Mouse (Mus musculus): ENCODE data around the gene Spred1. TPM values are rescaled to one million over a fixed set of nuclear protein-coding genes. Genes with fewer than 3 reads are reported as not detected.
"Not testable (repeated sequence)": the region's sequence is repeated elsewhere in the genome, so short reads cannot be mapped to it uniquely, and the experiment has no call there.

Gene Spred1
- total RNA-seq, 4 experiments from 2014 or later, result 81.3 to 142 (median 124) TPM

DNA sequence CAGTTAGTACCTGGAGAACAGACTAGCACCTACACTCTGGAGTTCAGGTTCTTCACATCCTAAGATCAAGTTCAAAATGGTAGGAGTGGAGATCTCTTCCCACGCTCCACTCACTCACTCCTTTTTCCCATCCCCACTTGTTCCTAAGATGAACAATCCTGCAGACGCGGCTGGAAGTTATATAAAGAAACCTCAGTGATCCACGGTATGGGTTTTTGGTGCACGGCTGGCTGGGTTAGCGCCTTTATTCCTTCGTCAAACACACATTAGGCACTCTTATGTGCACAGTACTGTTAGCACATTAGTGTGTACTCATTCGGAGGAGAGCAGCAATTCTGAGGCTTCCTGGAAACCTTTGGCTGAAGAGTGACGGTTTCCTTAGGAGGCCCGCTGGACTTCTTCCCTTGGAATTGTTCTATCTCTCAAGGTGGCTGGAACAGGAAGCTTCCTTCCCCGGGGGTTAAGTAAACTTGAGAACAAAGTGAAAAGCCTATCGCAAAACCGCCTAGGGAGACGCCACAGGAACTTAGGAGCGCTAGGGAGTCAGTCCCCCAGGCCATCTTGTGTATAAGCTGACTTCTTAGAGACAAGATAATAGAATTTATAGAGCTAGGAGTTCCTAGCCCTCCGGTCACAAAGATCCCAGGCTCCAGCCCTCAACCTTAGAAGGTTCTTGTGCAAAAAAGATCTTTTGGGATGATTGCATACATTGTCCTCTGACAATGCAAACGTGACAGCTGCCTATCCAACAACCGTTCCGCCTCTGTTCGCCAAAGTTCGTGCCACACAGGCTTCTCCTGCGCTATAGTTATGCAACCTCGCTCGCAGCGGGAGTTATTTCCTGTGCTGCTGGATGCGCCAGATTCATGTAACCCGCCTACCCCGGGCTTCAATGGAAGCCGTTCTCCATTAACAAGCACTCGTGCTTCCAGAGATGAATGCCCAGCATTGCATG lies 1.6 kb upstream of the Spred1 start:
- DNase-seq, result peak; percentile 77

DNA sequence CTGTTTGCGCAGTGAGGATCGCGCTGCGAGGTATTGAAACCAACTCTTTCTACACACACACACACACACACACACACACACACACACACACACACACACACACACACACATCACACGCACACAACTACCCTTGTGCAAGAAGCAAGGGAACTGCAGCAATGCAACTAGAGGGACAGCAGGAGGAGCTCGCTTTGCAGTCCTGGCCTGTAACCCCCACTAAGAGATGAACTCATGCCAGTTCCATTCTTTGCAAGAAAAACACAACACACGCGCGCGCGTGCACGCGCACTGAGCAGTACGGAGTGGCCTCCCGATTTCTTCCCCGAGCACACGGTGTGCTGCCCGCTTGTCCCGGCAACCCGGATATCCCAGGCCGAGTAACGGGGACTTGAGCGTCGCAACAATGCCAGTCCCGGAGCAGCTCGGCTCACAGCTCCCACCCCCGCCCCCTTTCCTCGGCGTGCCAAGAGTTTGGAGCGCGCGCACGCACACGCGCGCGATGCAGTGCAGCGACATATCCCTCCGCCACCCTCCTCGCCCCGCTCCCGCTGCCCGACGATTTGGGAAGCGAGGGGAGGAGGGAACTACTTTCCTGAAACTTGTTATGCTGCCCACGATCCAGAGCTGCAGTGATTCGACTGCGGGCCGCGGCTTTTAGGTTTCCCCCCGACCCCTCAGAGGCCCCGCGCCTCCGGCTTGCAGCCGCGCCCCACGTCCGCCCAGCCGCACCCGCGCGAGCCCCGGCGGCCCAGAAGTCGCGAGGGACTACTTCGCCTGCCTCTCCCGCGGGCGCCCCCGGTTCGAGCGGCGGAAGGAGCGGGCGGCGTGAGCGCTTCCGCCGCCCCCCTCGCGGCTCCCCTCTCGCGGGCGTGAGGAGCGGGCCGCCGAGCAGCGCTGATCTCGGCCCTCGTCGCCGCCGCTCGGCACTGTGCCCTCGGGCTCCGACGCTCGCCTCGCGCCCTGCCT lies 645 bp upstream of the Spred1 start:
- peak; percentile 87 for DNase-seq

DNA sequence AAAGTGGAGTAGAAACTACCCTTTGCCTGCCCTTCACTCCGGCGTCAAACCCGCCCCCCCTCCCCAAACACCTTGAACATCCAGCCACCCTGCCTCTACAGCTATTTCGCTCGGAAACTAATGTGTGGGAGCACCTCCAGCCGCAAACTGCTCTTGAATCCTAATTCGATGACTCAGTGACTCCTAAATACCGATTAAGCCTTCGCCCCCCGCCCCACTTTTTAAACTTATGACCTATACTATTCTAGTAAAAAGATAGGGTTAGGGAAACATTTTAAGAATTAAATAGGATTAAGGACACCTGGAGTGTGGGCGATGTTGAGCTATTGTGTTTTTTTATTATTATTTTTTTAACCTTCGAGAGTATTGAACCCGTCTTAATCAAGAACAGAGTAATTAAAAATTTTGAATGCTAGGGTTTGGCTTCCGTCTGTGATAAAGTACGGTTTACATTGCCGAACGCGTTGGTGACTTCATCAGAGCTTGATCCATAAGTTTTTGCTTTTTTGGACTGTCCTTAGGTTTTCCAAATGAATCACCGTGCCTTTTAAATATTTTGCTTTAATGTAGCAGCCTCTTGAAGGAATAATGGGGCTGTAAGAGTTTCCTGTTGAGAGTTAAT lies 921 bp downstream of the Spred1 start:
- no peak for DNase-seq

DNA sequence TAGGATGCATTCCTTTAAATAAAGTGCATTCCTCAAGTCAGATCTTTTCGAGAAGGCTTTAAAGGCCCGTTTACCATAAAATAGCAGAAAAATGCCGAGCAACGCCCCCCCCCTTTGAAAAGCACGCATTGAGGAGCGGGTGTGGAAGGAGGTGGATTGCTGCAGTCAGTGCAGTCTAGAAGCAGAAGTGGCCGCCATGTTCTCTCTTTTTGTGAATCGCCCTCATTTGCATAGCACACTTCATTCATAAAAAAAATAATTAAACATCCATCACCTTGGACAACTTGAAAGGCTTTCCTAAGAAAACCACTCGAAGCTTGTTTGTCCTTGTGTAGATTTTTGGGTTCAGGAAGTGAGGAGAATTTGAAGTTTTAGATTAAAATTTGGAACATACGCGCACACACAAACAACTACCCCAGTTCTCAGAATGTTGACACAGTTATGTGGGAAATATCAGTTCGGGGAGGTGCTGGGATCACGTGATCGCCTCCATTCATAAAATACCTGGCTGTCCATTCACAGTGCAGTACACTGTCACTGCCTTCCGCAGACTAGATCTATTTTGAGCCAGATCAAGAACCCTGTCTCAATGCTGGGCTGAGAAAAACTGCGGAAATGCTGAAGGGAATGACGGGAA lies 1.6 kb downstream of the Spred1 start:
- DNase-seq, result peak; percentile 69

DNA sequence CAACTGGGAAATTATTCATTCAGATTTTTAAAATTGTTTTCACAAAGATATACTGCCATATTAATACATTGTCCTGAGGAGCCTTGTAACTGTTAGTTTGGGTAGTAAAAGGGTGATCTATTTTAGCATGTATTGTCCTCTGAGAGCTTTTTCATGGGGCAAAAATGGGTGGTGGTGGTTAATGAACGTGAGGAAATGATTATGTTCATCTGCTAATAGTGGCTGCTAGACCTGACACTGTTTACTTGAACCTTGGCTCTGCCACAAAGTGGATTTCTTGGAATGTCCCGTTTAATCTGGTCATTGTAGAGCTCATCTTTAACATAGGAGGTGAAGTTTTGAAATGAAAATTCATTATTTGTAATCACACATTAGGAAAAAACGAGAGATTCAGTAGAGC lies 2.5 kb downstream of the Spred1 start:
- DNase-seq, result no peak

DNA sequence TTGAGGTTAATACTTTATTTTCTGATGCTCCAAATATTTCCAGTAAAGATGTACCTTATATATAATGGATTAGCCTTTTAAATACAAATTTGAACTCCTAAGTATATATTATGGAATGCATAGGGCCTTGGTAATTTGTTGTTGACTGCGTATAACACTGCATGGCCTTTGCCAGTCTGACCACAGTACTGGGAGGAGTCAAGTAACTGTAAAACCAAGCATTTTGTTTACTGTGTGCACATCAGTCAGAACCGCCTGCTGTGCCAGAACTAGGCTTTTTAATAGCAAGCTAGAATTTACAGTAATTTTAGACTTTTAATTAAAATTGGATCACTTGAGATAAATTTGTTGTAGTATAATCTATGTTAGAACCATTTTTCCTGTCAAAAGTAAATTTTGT lies 3.7 kb downstream of the Spred1 start:
- DNase-seq, result no peak

DNA sequence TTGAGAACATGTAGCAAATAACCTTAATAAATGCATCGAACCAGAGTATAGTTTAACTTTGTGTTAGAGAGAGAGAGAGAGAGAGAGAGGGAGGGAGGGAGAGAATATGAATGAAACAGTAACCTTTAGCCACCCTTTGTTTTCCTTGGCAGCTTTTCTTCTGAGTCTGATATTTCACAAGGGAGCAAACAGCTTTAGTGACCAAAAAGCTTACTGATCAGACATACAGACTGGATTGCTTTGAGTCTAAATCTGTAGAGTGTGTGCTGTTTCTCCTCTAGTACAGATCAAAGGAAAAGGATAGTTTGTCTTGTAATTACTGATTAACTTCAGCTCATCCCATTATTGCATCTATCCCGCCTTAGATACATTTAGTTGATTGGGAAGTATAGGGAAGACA lies 8.0 kb downstream of the Spred1 start:
- no peak for DNase-seq

DNA sequence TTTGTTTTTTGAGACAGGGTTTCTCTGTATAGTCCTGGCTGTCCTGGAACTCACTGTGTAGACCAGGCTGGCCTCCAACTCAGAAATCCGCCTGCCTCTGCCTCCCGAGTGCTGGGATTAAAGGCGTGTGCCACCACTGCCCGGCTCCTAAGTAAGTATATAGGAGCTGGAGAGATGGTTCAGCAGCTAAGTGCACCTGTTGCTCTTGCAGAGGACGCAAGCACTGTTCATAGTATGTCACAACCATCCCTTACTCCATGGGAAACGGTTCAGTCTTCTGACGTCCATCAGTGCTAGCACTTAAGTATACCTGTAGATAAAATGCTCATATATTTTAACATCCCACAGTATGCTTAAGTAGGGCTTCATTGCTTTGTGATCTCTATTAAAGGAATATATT lies 9.9 kb downstream of the Spred1 start:
- DNase-seq, result not testable (repeated sequence)

DNA sequence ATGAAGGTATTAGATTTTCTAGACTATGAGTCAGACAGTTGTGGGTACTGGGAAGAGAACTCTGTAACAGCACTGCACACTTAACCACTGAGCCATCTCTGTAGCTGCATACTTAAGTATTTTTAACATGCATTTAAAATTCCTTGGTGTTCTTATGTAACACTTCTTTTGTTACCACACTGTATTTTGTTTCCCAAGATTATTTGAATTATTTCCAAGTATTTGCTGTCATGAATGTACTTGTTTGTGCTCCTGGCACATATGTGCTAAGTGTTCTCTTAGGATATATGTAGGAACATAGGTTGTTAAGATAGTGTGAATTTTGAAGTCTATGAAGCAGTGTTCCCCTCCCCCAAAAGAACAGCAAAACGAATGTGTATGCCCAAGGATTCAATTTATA lies 10.7 kb downstream of the Spred1 start:
- DNase-seq, result no peak

DNA sequence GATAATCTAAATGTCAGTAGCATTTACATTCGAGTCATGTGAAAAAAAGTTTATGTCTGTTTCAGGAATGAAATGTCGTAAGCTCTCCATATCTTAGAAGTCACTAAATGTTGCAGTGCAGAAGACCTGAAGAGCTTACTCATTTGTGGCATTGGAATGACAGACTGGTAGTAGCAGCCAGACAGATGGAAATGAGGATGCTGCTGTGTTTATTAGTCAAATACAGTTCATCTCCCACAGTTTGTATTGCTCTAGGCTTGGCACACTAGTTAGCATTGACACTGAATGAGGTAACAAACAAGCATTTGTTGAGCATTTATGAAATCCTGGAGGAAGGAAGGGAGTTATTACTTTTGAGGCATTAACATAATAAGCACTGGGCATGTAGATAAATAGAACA lies 12.4 kb downstream of the Spred1 start:
- DNase-seq, result no peak

DNA sequence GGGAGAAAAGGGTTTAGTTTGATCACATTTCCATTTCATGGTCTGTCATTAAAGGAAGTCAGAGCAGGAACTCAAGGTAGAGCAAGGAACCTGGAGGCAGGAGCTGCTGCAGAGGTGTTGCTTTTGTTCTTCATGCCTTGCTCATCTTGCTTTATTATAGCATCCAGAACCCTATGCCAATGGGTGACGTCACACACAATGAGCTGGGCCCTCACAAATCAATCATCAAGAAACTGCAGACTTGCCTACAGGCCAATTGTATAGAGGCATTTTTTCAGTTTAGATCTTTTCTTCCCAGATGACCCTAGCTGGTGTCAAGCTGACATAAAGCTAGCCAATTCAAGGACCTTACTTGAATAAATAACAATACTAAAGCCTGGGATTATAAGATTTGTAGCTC lies 16.6 kb downstream of the Spred1 start:
- no peak for DNase-seq

DNA sequence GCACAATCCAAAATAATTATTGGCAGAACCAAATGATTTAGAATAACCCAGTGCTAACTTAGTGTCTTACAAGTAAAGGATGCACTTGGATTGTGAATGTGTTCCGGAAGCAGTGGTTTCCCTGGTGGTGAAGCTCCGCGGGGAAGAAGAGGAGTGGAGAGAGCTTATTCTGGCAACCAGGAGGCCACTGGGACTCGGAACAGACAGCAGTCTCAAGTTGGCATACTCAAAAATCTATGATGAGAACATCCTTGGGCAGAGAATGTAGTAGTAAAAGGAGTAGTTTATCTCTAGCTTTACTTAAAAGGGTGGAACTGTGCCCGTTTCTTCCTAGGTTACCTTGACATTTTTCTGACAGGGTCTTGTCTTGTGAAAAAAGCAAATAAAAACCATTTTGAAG lies 17.8 kb downstream of the Spred1 start:
- no peak for DNase-seq

DNA sequence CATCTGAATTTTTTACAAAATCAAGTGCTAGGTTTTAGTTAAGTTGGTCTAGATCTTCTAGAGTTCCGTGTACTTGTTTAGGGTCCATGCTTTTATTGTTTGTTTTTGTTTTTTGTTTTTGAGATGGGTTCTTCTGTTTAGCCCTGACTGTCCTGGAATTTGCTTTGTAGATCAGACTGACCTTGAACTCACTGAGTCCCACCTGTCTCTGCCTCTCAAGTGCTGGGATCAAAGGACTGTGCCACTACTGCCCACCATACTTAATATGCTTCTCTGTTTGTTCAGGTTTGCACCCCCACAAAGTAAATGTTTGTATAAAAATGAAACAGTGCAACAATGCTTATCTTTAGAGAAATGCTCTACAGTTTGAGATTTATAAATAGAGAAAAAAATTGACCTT lies 18.8 kb downstream of the Spred1 start:
- DNase-seq, result no peak

DNA sequence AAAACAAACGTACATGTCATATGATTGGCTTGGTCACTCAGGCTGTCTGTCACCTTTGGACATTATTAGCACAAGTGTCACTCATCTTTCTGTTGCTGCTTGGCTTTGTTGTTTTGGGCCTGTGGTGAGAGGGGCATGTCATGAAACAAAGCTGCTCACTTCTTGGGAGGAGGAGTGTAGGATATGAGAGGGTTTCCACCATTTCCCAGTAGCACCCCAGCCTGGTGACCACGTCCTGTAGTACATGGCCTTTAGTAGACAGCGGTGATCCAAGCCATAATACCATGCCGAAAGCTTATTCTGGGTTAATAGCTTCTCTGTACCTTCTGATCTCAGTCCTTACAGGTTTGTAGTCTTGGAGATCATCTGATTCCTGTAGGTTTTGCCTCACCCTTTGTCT lies 21.9 kb downstream of the Spred1 start:
- DNase-seq, result no peak

DNA sequence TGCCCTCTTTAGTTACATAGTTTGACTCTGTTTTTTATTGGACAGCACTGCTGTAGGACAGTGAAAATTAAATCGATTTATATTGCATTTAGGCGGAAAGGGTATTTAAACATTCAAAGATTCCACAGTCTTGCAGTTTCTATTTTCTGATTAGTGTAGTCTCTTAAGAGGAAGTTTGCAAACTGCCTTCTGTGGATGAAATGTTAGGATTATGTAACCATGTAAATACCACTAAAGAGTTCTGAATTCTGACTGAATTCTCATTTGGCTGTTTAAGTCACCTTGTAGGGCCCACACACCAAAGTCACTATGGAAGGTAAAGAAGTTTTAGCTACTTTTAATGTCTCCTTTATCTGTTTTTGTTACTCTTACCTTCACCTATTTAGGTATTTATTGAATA lies 24.9 kb downstream of the Spred1 start:
- no peak for DNase-seq

DNA sequence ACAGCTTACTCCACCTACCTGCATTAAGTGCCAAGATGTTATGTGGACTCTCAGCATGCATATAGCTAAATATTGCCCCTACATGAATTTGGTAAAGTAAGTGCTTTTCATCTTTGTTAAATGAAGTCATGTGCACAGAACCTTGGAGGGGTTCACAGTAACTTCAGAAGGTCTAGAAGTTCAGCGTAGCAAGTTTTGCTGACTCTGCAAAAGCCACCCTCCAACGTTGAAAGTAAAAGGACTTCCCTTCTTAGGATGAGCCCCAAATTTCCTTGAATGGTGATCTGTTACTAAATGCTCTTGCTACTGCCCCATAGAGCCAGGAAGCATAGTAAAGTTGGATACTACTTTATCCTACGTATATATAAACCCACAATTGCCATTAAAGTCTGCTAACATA lies 25.4 kb downstream of the Spred1 start:
- no peak for DNase-seq

DNA sequence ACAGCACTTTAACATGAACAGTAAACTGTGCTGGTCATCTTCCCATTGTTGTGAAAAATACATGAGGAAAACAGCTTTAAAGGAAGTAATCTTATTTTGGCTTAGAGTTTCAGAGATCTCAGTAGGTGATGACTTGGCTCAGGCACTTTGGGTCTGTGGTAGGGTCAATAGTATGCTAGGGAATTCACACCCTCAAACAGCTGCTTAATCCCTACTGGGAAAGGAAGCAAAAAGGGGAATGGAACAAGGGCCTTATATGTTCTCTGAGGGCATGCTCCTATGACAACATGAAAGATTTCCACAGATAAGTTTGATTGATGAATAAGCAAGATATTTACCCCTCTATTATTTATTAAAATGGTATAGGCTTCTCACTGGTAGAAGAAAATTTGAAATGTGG lies 31.0 kb downstream of the Spred1 start:
- no peak for DNase-seq

DNA sequence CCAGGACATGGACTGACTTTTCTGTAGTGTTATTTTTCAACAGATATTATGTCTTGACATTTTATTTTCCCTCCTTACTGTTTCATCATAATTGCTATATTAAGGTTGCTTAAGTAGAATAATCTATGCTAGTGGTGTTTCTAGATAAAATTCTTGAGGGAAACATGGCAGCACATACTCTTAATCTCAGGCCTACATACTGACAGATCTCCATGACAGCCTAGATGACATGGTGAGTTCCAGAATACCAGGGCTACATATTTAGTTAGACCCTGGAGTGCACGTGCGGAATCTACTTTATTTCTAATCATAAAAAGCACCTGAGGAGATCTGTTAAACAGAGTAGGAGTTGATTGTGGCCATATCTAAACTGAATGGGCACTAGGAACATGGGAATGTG lies 47.2 kb downstream of the Spred1 start:
- no peak for DNase-seq

DNA sequence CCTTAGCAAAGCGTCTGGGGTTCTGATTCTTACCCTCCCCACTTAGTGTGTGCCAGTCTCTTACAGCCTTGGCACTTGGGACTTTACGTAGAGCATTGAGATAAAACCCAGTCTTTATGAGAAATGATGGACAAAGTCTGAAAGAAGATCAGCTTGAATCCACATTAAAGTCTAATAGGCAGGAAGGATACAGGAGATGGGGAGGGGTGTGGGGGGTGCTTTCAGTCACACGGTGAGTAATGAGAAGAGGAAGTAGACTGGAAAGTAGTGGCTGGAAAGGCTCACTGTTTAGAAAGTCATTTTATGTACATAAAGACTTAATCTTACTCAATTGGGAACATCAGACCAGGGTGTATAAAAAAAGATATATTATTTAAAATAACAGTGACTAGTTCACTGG lies 47.9 kb downstream of the Spred1 start:
- DNase-seq, result no peak

DNA sequence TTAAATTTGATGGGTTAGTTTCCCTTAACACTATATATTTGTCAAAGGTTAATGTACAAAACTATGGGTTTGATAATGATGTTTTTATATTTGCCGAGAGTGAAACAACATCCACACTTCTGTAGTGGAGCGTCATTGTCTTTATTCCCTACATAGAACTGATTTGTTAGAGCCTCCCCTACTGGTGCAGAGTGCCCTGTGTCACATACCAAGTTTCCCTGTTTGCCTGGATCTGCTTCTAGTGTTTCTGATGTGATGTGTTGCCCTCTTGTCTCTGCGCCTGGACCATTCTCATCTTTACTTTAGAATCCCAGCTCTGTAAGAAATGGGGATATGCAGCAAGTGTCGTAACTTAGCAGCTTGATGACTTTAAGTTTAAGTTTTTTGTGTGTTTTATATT lies 51.8 kb downstream of the Spred1 start:
- DNase-seq, result no peak

DNA sequence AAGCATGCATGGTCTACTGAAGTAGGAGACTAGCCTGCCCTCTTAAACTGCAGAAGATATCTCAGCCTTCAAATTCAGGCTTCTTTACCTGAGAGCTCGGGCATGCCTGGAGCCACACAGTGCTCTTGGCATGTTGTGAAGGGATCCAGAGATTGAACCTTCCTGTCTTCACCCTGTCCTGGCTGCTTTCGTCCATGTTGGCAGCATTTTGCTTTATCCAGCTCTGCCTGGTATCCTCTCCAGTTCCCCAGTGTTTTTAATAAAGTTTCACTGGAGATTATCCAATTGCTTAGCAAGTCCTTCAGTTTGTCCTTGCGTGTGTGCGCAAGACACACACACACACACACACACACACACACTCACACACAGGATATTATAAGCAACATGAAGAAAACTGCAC lies 54.9 kb downstream of the Spred1 start:
- DNase-seq, result no peak

DNA sequence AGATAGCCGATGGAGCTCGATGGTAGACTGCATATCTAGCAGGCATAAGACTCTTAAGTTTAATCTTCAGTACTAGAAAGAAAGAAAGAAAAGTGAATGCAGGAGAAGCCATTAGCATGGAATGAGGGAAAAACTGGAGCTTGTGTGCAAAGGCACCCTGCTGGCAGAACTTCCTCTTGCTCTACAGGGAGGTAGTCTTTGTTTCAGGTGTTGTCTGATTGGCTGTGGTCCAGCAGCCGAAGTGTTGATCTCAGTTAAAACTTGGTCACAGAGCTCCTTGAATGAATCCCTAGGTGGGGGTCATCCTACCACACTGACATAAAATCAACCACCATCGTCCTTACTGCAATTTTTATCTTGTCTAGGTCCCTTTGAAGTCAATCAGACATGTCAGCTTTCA lies 55.8 kb downstream of the Spred1 start:
- no peak for DNase-seq

Measured in adrenal gland, adult 8-10 months (tissue).